Mouse (Mus musculus): ENCODE data around the gene Asmt. TPM values are rescaled to one million over a fixed set of nuclear protein-coding genes. Genes with fewer than 3 reads are reported as not detected.

Asmt gene
- polyA plus RNA-seq (2016; fragmentation: Nextera tagmentation; extraction: Ambion mirVana), result not detected in 2 replicates

DNA sequence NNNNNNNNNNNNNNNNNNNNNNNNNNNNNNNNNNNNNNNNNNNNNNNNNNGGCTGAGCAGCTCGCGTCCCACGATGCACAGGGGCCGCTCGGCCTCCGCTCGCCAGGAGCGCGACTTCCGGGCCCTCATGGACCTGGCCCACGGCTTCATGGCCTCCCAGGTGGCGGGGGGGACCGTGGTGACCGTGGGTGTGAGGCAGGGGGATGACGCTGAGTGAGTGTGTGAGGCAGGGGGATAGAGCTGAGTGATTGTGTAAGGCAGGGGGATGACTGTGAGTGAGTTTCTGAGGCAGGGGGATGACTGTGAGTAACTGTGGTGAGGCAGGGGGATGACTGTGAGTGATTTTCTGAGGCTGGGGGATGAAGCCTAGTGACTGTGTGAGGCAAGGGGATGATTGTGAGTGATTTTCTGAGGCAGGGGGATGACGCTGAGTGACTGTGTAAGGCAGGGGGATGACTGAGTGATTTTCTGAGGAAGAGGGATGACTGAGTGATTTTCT, at the start of gene Asmt:
Gene Asmt, plus strand, starts transcription at position 51 of the 499 bp plus-strand sequence.
- Histone ChIP-seq H3K4me1 (no peaks in the 10 kb centered on the region), H3K27me3 (no peaks in the 10 kb centered on the region), H3K27ac (no peak within 1 kb of the TSS), H3K9ac (no peak within 1 kb of the TSS), H3K4me2 (no peak within 1 kb of the TSS), H3K4me3 (replicated peaks) (no peak within 1 kb of the TSS), H3K9me3 (peaks cover 49% of the 10 kb centered on the region), H3K36me3 (replicated peaks) (peaks cover 44% of the 10 kb centered on the region)
- ATAC-seq (ENCODE audit: low FRiP score), result peak; percentile 68; the same call in 1 of the 2 replicates
- 94% methylated on average over 13 of the region's 16 CpGs for WGBS

DNA sequence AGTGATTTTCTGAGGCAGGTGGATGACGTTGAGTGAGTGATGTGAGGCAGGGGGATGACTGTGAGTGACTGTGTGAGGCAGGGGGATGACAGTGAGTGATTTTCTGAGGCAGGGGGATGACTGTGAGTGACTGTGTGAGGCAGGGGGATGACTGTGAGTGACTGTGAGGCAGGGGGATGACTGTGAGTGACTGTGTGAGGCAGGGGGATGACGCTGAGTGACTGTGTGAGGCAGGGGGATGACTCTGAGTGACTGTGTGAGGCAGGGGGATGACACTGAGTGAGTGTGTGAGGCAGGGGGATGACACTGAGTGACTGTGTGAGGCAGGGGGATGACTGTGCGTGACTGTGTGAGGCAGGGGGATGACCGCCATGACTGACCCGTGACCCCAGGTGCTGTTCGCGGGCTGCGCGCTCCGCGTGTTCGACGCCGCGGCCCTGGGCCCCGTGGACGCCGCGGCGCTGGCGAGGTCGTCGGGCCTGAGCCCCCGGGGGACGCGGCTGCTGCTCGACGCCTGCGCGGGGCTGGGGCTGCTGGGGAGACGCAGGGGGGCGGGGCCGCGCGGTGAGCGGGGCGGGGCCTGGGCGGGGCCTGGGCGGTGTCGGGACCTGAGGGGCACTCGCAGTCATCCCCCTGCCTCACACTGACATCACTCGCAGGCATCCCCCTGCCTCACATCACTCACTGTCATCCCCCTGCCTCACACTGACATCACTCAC, 948 bp downstream of the Asmt start:
- peaks cover 44% of the 10 kb centered on the region for H3K36me3 ChIP-seq (replicated peaks)
- peaks cover 52% of the 10 kb centered on the region for H3K9me3 ChIP-seq
- WGBS, result 81% methylated on average over 38 of the region's 42 CpGs
- no peak overlapping the region for H3K9ac ChIP-seq
- H3K27ac ChIP-seq, result no peak overlapping the region
- H3K4me3 ChIP-seq (replicated peaks), result no peak overlapping the region
- H3K4me2 ChIP-seq, result no peak overlapping the region
- peak; percentile 80 for ATAC-seq (ENCODE audit: low FRiP score)
- no peaks in the 10 kb centered on the region for H3K27me3 ChIP-seq
- no peaks in the 10 kb centered on the region for H3K4me1 ChIP-seq

DNA sequence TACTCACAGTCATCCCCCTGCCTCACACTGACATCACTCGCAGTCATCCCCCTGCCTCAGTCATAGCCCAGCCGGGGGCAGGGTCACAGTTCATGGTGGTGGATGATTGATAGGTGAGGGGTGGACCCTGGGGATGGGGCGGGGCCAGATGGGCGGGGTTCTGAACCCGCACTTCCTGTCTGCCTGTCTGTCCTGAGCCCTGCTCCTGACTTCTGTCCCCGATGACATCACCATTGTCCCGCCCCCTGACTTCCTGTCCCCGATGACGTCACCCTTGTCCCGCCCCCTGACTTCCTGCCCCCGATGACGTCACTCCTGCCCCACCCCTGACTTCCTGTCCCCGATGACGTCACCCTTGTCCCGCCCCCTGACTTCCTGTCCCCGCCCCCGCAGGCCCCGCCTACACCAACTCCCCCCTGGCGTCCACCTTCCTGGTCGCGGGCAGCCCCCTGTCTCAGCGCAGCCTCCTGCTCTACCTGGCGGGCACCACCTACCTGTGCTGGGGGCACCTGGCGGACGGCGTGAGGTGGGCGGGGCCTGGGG, 1.9 kb downstream of the Asmt start:
- WGBS, result 79% methylated on average over 27 of the region's 27 CpGs
- Histone ChIP-seq H3K27me3 (no peaks in the 10 kb centered on the region), H3K36me3 (replicated peaks) (peaks cover 44% of the 10 kb centered on the region), H3K4me2 (no peak overlapping the region), H3K9me3 (peaks cover 52% of the 10 kb centered on the region), H3K4me3 (replicated peaks) (peak overlapping the region; percentile 7; the same call in 1 of the 2 replicates), H3K9ac (no peak overlapping the region), H3K27ac (no peak overlapping the region), H3K4me1 (no peaks in the 10 kb centered on the region)
- peak; percentile 60 for ATAC-seq (ENCODE audit: low FRiP score)

DNA sequence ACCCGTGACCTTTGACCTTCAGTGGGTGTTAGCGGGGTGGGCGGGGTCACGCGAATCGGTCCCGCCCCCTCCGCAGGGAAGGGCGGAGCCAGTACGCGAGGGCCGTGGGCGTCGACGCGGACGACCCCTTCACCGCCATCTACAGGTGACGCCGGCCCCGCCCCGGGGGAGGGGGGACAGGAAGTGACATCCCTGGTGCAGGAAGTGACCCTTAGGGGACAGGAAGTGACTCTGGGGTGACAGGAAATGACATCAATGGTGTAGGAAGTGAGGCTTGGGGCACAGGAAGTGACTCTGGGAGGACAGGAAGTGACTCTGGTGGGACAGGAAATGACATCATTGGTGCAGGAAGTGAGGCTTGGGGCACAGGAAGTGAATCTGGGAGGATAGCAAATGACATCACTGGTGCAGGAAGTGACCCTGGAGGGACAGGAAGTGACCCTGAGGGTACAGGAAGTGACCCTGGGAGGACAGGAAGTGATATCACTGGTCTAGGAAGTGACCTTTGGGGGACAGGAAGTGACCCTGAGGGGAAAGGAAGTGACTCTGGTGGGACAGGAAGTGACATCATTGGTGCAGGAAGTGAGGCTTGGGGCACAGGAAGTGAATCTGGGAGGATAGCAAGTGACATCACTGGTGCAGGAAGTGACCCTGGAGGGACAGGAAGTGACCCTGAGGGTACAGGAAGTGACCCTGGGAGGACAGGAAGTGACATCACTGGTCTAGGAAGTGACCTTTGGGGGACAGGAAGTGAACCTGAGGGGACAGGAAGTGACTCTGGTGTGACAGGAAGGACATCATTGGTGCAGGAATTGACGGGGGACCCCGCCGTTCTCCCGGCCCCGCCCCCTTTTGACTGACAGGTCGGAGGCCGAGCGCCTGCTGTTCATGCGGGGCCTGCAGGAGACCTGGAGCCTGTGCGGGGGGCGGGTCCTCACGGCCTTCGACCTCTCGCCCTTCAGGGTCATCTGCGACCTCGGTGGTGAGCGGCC, 2.7 kb downstream of the Asmt start:
- Histone ChIP-seq H3K27me3 (no peaks in the 10 kb centered on the region), H3K36me3 (replicated peaks) (peaks cover 44% of the 10 kb centered on the region), H3K9me3 (peaks cover 52% of the 10 kb centered on the region), H3K9ac (no peak overlapping the region), H3K4me2 (no peak overlapping the region), H3K4me1 (no peaks in the 10 kb centered on the region), H3K27ac (no peak overlapping the region), H3K4me3 (replicated peaks) (no peak overlapping the region)
- ATAC-seq (ENCODE audit: low FRiP score), result peak; percentile 39; the same call in 1 of the 2 replicates
- WGBS, result 83% methylated on average over 33 of the region's 39 CpGs

DNA sequence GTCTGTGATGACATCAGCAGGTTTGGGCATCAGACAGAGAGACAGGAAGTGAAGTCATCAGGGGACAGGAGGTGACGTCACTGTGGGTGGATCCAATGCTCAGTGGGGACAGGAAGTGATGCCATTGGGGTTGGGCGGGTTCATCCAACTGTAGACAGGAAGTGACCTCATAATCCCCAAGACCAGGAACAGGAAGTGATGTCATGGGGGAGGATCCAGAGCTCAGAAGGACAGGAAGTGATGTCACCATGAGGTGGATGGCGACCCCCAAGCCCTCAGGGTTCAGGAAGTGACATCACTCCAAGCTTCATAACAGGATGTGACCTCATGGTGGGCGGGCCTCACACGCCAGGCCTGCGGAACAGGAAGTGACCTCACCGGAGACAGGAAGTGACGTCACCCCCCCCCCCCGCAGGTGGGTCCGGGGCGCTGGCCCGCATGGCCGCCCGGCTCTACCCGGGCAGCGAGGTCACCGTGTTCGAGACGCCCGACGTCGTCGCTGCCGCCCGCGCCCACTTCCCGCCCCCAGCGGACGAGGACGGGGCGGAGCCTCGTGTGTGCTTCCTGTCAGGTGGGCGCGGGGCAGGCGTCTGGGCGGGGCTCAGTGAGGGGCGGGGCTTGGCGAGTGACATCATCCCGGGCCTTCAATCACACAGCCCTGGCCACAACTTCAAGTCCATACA, 3.6 kb downstream of the Asmt start:
- Histone ChIP-seq H3K36me3 (replicated peaks) (peaks cover 44% of the 10 kb centered on the region), H3K4me2 (no peak overlapping the region), H3K27ac (no peak overlapping the region), H3K9ac (no peak overlapping the region), H3K9me3 (peaks cover 52% of the 10 kb centered on the region), H3K27me3 (no peaks in the 10 kb centered on the region), H3K4me1 (no peaks in the 10 kb centered on the region), H3K4me3 (replicated peaks) (no peak overlapping the region)
- peak; percentile 42; the same call in 1 of the 2 replicates for ATAC-seq (ENCODE audit: low FRiP score)
- 98% methylated on average over 33 of the region's 39 CpGs for WGBS

DNA sequence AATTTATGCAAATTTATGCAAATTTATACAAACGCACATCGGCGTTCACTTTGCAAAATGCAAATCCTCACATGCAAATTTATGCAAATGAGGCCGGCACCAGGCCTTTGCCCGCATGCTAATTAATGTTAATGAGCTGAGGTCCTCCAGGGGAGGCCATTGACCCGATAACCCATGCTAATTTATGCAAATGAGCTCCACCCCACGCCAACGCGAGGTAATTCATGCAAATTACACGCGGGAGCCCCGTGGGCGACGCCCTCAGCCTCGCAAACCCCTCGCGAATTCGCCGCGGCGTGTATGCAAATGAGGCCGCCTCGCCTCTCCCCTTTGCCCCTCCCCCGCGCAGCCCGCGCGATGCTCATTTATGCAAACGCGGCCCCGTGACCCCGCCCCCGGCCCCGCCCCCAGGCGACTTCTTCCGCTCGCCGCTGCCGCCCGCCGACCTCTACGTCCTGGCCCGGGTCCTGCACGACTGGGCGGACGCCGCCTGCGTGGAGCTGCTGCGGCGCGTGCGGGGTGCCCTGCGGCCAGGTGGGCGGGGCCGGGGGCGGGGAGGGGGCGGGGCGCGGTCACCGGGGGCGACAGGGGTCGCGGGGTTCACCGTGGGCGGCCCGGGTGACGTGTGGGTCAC, 4.3 kb downstream of the Asmt start:
- peaks cover 44% of the 10 kb centered on the region for H3K36me3 ChIP-seq (replicated peaks)
- H3K9me3 ChIP-seq, result peaks cover 52% of the 10 kb centered on the region

DNA sequence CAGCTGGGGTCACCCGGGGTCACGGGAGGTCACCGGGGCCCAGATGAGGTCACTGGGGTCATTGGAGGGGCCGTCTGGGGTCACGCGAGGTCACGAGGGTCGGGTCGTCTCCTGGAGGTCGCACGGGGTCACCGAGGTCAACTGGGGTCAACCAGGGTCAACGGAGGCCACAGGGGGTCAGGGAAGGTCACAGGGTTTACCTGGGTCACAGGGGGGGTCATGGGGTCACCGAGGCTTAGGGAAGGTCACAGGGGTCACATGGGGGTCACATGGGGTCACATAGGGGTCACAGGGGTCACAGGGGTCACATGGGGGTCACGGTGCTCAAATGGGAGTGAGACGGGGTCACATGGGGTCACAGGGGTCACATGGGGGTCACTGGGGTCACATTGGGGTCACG, 4.8 kb downstream of the Asmt start:
- peaks cover 44% of the 10 kb centered on the region for H3K36me3 ChIP-seq (replicated peaks)
- H3K4me3 ChIP-seq (replicated peaks), result no peak overlapping the region
- no peak overlapping the region for H3K27ac ChIP-seq
- H3K4me2 ChIP-seq, result no peak overlapping the region
- no peak for ATAC-seq (ENCODE audit: low FRiP score)
- peaks cover 52% of the 10 kb centered on the region for H3K9me3 ChIP-seq
- over 99% methylated on average over 17 of the region's 17 CpGs for WGBS
- H3K4me1 ChIP-seq, result no peaks in the 10 kb centered on the region
- no peaks in the 10 kb centered on the region for H3K27me3 ChIP-seq
- H3K9ac ChIP-seq, result no peak overlapping the region

More for the DNA sequence above, 4.3 kb downstream of the Asmt start:
- H3K4me1 ChIP-seq, result no peaks in the 10 kb centered on the region
- H3K27ac ChIP-seq, result no peak overlapping the region
- no peaks in the 10 kb centered on the region for H3K27me3 ChIP-seq
- H3K4me2 ChIP-seq, result no peak overlapping the region
- peak; percentile 23 for ATAC-seq (ENCODE audit: low FRiP score)
- H3K4me3 ChIP-seq (replicated peaks), result no peak overlapping the region
- no peak overlapping the region for H3K9ac ChIP-seq
- WGBS, result 92% methylated on average over 66 of the region's 67 CpGs

DNA sequence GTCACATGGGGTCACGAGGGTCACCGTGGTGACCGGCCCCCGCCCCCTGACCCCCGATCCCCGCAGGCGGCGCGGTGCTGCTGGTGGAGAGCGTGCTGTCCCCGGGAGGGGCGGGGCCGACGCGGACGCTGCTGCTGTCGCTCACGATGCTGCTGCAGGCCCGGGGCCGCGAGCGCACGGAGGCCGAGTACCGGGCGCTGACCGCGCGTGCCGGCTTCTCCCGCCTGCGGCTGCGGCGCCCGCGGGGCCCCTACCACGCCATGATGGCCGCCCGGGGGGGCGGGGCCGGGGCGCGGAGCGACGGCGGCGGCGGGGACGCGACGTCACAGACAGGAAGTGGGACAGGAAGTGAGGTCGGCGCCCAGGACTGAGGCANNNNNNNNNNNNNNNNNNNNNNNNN, 5.2 kb downstream of the Asmt start:
- Histone ChIP-seq H3K27me3 (no peaks in the 10 kb centered on the region), H3K9ac (no peak overlapping the region), H3K4me1 (no peaks in the 10 kb centered on the region), H3K4me3 (replicated peaks) (no peak overlapping the region), H3K36me3 (replicated peaks) (peaks cover 42% of the 10 kb centered on the region), H3K9me3 (peaks cover 49% of the 10 kb centered on the region), H3K4me2 (no peak overlapping the region), H3K27ac (no peak overlapping the region)
- whole genome bisulfite sequencing, result 96% methylated on average over 21 of the region's 53 CpGs
- ATAC-seq (ENCODE audit: low FRiP score), result no peak
